Mouse (Mus musculus) heart, adult 2 months (tissue): Measurements from ENCODE around the gene Gm20388. TPM values are rescaled to one million over a fixed set of nuclear protein-coding genes. Genes with fewer than 3 reads are reported as not detected.

Experiments
- DNase-seq, 2 experiments: peaks; one replicate each; pipeline ENCODE4 v3.0.0; 2021
- H3K27ac ChIP-seq: fragments of 200-600 bp; 2 replicates; pipeline ENCODE4 v1.8.1; 2022
- H3K27me3 ChIP-seq: fragments of 200-500 bp; 2 replicates; pipeline ENCODE4 v1.6.1; 2012; ENCODE audit warnings: mild to moderate bottlenecking, low read length, inconsistent platforms, mixed read lengths; ENCODE audit not compliant: control insufficient read depth, insufficient read depth
- H3K36me3 ChIP-seq: fragments of 200-500 bp; 2 replicates; pipeline ENCODE4 v1.6.1; 2012; ENCODE audit warnings: low read length, inconsistent platforms; ENCODE audit not compliant: control insufficient read depth, insufficient read depth
- H3K4me1 ChIP-seq: fragments of 200-500 bp; 2 replicates; pipeline ENCODE4 v1.6.1; 2011; ENCODE audit warnings: low read length; ENCODE audit not compliant: control insufficient read depth, insufficient read depth
- H3K4me3 ChIP-seq: fragments of 200-600 bp; 2 replicates; pipeline ENCODE4 v1.8.1; 2022
- H3K79me2 ChIP-seq: fragments of 200-500 bp; replicated peaks from 2 replicates; pipeline ENCODE4 v1.6.1; 2012; ENCODE audit warnings: mild to moderate bottlenecking, inconsistent platforms, low read length, moderate library complexity, mixed read lengths; ENCODE audit not compliant: control insufficient read depth, insufficient read depth
- H3K9ac ChIP-seq: fragments of 200-500 bp; 2 replicates; pipeline ENCODE4 v1.6.1; 2012; ENCODE audit warnings: low read depth, mild to moderate bottlenecking, control low read depth, inconsistent platforms, low read length, mixed read lengths
- CTCF ChIP-seq: fragments of 200-600 bp; IDR thresholded peaks from 2 replicates; pipeline ENCODE4 v1.8.1; 2022; ENCODE audit warnings: antibody characterized with exemption, mild to moderate bottlenecking, moderate library complexity
- EP300 ChIP-seq: fragments of 200-500 bp; IDR thresholded peaks from 2 replicates; pipeline ENCODE4 v1.6.1; 2011; ENCODE audit warnings: low read depth, low read length, control low read depth; ENCODE audit not compliant: insufficient read depth
- POLR2A ChIP-seq: fragments of 200-500 bp; IDR thresholded peaks from 2 replicates; pipeline ENCODE4 v1.6.1; 2011; ENCODE audit warnings: mild to moderate bottlenecking, low read depth, low read length, control low read depth; ENCODE audit not compliant: insufficient read depth
- WGBS: fragments of 180-500 bp; shearing (Covaris S2); methylation state at CpG from one replicate; pipeline ENCODE4 v1.1.7; 2018; 5-methylcytosine and 5-hydroxymethylcytosine counted together
- intact Hi-C: fragments of 180-260 bp; cut with DNase I; formaldehyde crosslinking; loops from one replicate; pipeline ENCODE4 v1.15.1; 2025
- polyA plus RNA-seq: library from polyadenylated mRNA; depleted of rRNA; stranded (reverse); fragments of >200 nt; gene quantifications from 2 replicates; pipeline ENCODE4 v1.2.3, GENCODE M21; 2012
- total RNA-seq, 2 experiments: library from RNA; stranded (reverse); gene quantifications; 2 replicates each; pipeline ENCODE4 v1.2.3; 2021

Gene Gm20388
- total and polyA plus RNA-seq, 3 experiments = 1.8 to 32.3 TPM; not detected in 1

DNA sequence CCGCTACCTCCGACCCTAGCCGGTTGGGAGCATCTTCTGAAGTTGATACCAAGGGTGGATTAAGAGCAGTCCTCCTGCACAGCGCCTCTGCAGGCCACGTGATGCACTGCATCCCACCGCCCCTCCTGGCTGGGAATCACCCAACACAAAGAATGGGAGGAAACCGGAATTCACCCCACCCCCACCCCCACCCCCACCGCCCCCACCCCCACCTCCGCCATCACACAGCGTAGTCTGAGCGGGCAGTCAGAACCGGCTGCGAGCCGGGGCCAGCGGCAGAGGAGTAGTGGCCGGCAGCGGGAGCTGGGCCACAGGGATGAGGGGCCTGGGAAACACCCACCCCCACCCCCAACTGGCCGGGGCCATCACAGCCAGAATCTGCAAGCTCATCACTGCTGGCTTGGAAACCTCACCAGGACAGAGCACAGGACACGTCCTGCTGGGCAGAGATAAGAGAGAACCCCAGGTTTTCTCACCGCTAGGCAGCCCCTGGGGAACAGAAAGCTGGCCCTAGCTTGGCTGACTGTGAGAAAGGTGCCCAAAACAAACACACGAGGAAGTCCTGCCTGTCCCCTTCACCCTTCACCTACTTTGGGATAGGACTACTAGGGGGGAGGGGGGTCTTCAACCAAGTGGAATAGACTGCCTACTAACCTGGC, 1472.1 kb downstream of the Gm20388 start:
- 0 out of 2 replicates have a peak, but pooled peaks have one; percentile 12 for TF ChIP-seq POLR2A
- TF ChIP-seq EP300 = 0 out of 2 replicates have a peak, but pooled peaks have one; percentile 23
- TF ChIP-seq CTCF = peak; percentile 78
- Histone ChIP-seq H3K9ac (no peak overlapping the region), H3K4me3 (peak overlapping the region; percentile 29; the same call in 1 of the 2 replicates), H3K36me3 (no peaks in the 10 kb centered on the region), H3K4me1 (0 out of 2 replicates have a peak, but pooled peaks cover 3% of the 10 kb centered on the region), H3K27ac (peak overlapping the region; percentile 51), H3K27me3 (no peaks in the 10 kb centered on the region), H3K79me2 (no peaks in the 10 kb centered on the region)
- peak; percentile 81 to 86 for DNase-seq
- WGBS = 5% methylated on average over 21 of the region's 21 CpGs
- intact Hi-C loops = loop anchor here (2.0 kb wide), 2 partner anchors 48 to 120 kb away; no protein-coding TSS in a partner anchor

DNA sequence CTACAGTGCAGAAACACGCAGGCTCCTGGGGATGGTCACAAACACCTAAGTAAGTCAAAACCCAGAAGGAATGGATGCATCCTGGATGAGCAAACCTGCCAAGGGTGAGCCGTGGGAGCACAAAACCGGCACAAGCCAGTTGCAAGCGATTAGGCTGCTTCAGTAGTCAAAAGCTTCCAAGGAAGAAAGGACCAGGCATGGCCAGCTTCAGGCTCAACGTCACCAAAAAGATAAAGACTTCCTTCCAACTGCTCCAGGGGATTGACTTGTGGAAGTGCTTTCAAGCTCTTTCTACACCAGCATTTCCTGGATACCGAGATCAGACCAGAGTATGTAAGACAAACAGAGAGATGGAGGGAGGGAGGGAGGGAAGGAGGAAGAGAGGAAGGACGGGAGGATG, 1474.9 kb downstream of the Gm20388 start:
- Histone ChIP-seq H3K27me3 (no peaks in the 10 kb centered on the region), H3K79me2 (no peaks in the 10 kb centered on the region), H3K4me1 (0 out of 2 replicates have a peak, but pooled peaks cover 3% of the 10 kb centered on the region), H3K4me3 (no peak overlapping the region), H3K36me3 (no peaks in the 10 kb centered on the region), H3K27ac (no peak overlapping the region), H3K9ac (no peak overlapping the region)
- no peak for TF ChIP-seq POLR2A
- TF ChIP-seq EP300 = no peak
- TF ChIP-seq CTCF = no peak
- no peak for DNase-seq
- 15% methylated on average over 7 of the region's 7 CpGs for WGBS
- intact Hi-C loops = no loop called here

DNA sequence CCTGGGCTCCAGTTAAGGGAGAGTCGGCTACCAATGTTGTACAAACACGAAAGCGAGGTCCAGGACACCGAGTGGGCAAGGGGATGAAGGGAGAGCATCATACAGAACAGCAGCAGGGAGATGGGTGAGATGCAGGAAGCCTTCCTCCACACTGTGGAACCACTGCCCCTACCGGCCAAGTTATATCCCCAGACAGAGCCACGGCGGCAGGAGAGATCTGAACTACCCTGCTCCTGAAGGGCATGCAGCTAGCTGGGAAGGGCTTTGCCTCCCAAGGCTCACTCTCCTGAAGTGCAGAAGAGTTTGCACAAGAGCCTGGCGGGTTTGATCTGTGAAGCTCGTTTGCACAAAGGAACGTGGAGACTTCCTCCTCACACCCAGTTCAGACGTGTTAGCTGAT, 1480.0 kb downstream of the Gm20388 start:
- Histone ChIP-seq H3K9ac (no peak overlapping the region), H3K79me2 (no peaks in the 10 kb centered on the region), H3K36me3 (no peaks in the 10 kb centered on the region), H3K4me3 (no peak overlapping the region), H3K27ac (no peak overlapping the region), H3K4me1 (no peaks in the 10 kb centered on the region), H3K27me3 (no peaks in the 10 kb centered on the region)
- WGBS = 20% methylated on average over 11 of the region's 11 CpGs
- TF ChIP-seq POLR2A = no peak
- TF ChIP-seq CTCF = peak; percentile 70
- 0 out of 2 replicates have a peak, but pooled peaks have one; percentile 39 for TF ChIP-seq EP300
- DNase-seq = no peak
- intact Hi-C loops = loop anchor here (5.0 kb wide), 1 partner anchor 148 kb away; no protein-coding TSS in a partner anchor

DNA sequence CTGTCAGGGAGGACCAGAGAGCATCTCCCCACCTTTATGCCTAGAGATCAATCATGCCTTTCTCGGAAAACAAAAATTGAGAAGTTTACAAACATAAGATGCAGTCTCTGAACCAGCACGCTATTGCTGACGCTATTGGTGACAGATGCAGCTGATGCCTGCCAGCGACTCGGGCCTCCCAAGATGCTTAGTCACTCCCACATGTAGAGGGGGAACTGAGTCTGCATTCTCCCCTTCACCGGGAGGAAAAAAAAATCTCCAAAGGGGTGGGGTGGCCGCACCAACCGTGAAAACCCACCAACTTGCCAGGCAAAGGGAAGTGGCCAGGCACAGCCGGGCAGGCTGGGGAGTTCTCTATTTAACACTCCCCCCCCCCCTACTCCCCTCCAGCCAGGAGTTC, 1480.6 kb downstream of the Gm20388 start:
- no peak overlapping the region for H3K27ac ChIP-seq
- intact Hi-C loops = loop anchor here (5.0 kb wide), 1 partner anchor 149 kb away; no protein-coding TSS in a partner anchor
- no peak overlapping the region for H3K4me3 ChIP-seq
- H3K9ac ChIP-seq = no peak overlapping the region
- H3K79me2 ChIP-seq = no peaks in the 10 kb centered on the region
- no peaks in the 10 kb centered on the region for H3K4me1 ChIP-seq
- no peak for DNase-seq
- WGBS = 52% methylated on average over 9 of the region's 9 CpGs
- no peaks in the 10 kb centered on the region for H3K36me3 ChIP-seq
- TF ChIP-seq CTCF (no peak), POLR2A (no peak), EP300 (no peak)
- H3K27me3 ChIP-seq = no peaks in the 10 kb centered on the region

DNA sequence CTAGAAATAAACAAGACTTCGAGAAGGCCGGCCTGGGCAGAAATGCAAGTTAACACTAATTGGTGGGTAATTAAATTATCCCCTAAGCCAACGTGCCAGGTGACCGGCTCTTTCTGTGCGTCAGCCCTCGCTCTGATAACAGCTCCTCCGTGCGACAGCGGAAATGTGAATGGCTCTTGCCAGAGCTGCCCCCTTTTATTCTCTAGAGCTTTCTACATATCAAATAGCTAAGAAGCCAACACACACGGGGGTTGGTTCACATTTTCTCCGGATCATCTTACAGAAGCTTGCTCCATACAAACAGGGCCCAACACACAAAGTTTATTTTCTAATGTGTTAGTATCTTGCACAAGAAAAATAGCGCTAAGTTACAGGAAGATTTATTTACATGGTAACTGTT, 1481.1 kb downstream of the Gm20388 start:
- intact Hi-C loops = loop anchor here (5.0 kb wide), 1 partner anchor 149 kb away; no protein-coding TSS in a partner anchor

DNA sequence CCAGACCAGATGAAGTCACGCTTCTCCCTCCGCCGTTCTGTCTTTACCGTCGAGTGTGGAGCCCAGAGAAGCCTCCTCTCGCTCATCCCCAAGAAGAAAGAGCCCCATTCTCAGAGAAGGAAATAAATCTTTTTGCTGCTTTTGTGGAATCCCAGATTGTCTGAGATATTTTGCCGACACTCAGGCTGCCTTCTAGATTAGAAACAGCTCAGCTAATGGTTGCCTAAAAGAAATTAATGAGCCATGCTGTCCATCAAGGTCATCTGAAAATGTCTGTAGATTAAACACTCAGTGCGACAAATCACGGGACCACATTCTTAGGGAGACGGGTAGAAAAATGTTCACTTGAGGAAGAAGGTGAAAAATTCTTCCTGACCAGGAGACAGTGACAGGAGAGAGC, 1481.8 kb downstream of the Gm20388 start:
- H3K79me2 ChIP-seq = no peaks in the 10 kb centered on the region
- H3K27me3 ChIP-seq = no peaks in the 10 kb centered on the region
- WGBS = 83% methylated on average over 10 of the region's 10 CpGs
- no peak overlapping the region for H3K4me3 ChIP-seq
- H3K27ac ChIP-seq = no peak overlapping the region
- no peaks in the 10 kb centered on the region for H3K4me1 ChIP-seq
- H3K36me3 ChIP-seq = no peaks in the 10 kb centered on the region
- intact Hi-C loops = loop anchor here (5.0 kb wide), 1 partner anchor 150 kb away; no protein-coding TSS in a partner anchor
- TF ChIP-seq CTCF = no peak
- H3K9ac ChIP-seq = no peak overlapping the region
- DNase-seq = no peak

More for the DNA sequence above, 1481.1 kb downstream of the Gm20388 start:
- Histone ChIP-seq H3K27ac (no peak overlapping the region), H3K36me3 (no peaks in the 10 kb centered on the region), H3K4me3 (no peak overlapping the region), H3K4me1 (no peaks in the 10 kb centered on the region), H3K79me2 (no peaks in the 10 kb centered on the region), H3K9ac (no peak overlapping the region), H3K27me3 (no peaks in the 10 kb centered on the region)
- TF ChIP-seq CTCF (no peak), EP300 (no peak), POLR2A (no peak)
- DNase-seq = no peak
- WGBS = 66% methylated on average over 12 of the region's 12 CpGs
